Mouse (Mus musculus) stomach, postnatal 0 days (tissue): ENCODE results near the gene Foxp2. TPM values are rescaled to one million over a fixed set of nuclear protein-coding genes. Genes with fewer than 3 reads are reported as not detected.
A peak's percentile ranks its signal among the peaks of the same experiment; 100 is the strongest.

Experiments
- ATAC-seq: fragments of 200-750 bp; cut with Nextera tagmentation; 2 replicates; pipeline ENCODE4 v1.8.0; 2017; ENCODE audit not compliant: low FRiP score, low TSS enrichment
- DNase-seq: peaks from one replicate; pipeline ENCODE4 v3.0.0-alpha.2; 2016; ENCODE audit warnings: low spot score
- H3K27ac ChIP-seq: fragments of 300-500 bp; sonication (generic); replicated peaks from 2 replicates; pipeline ENCODE4 v1.5.1; 2014; ENCODE audit warnings: mild to moderate bottlenecking, control low read depth
- H3K27me3 ChIP-seq: fragments of 300-500 bp; sonication (generic); 2 replicates; pipeline ENCODE4 v1.6.1; 2014; ENCODE audit warnings: low read length; ENCODE audit not compliant: control insufficient read depth, insufficient read depth
- H3K36me3 ChIP-seq: fragments of 300-500 bp; sonication (generic); 2 replicates; pipeline ENCODE4 v1.6.1; 2014; ENCODE audit warnings: low read length, mixed read lengths; ENCODE audit not compliant: control insufficient read depth, insufficient read depth
- H3K4me1 ChIP-seq: fragments of 300-500 bp; sonication (generic); replicated peaks from 2 replicates; pipeline ENCODE4 v1.6.1; 2014; ENCODE audit warnings: antibody characterized with exemption; ENCODE audit not compliant: control insufficient read depth, insufficient read depth
- H3K4me2 ChIP-seq: fragments of 300-500 bp; sonication (generic); replicated peaks from 2 replicates; pipeline ENCODE4 v1.6.1; 2014; ENCODE audit warnings: low read depth, mild to moderate bottlenecking, control low read depth, moderate library complexity
- H3K4me3 ChIP-seq: fragments of 300-500 bp; sonication (generic); 2 replicates; pipeline ENCODE4 v1.5.1; 2014; ENCODE audit warnings: low read depth, low read length, control low read depth
- H3K9ac ChIP-seq: fragments of 300-500 bp; sonication (generic); 2 replicates; pipeline ENCODE4 v1.6.1; 2014; ENCODE audit warnings: mild to moderate bottlenecking, low read length, control low read depth, mixed read lengths
- H3K9me3 ChIP-seq: fragments of 300-500 bp; sonication (generic); 2 replicates; pipeline ENCODE4 v1.6.1; 2016; ENCODE audit warnings: low read length; ENCODE audit not compliant: control insufficient read depth
- CTCF ChIP-seq: IDR thresholded peaks from 2 replicates; pipeline ENCODE4 v1.5.1; 2016; ENCODE audit warnings: antibody characterized with exemption, low read depth, mild to moderate bottlenecking, moderate library complexity
- EP300 ChIP-seq: optimal IDR thresholded peaks from 2 replicates; pipeline ENCODE3; 2016; ENCODE audit warnings: antibody characterized with exemption
- WGBS: fragments of 180-500 bp; shearing (Covaris S2); extraction: QIAGEN DNeasy Blood & Tissue Kit; methylation state at CpG from one replicate; pipeline ENCODE4 v1.1.7; 2014; 5-methylcytosine and 5-hydroxymethylcytosine counted together
- polyA plus RNA-seq: library from polyadenylated mRNA; unstranded; fragments of >200 nt; fragmentation: Nextera tagmentation; extraction: Ambion mirVana; gene quantifications from 2 replicates; pipeline ENCODE4 v1.2.1, GENCODE M21; 2015

The Foxp2 gene
- polyA plus RNA-seq = 11.0 and 13.1 TPM in 2 replicates

GRCm38 (mm10) chr6:14901183-14901970 lies at the start of gene Foxp2:
Gene Foxp2 (plus strand): TSS chr6:14901349.
- TF ChIP-seq CTCF (0 out of 2 replicates have a peak, but pooled peaks have one; percentile 1), EP300 (no peak)
- H3K4me3 ChIP-seq = peak within 1 kb of the TSS; percentile 77
- H3K9ac ChIP-seq = peak within 1 kb of the TSS; percentile 86
- DNase-seq (peak; percentile 87), ATAC-seq (peak; percentile 82)
- H3K4me2 ChIP-seq = peak within 1 kb of the TSS; percentile 88
- H3K4me1 ChIP-seq = peaks cover 7% of the 10 kb centered on the region; the same call in 1 of the 2 replicates
- under 1% methylated on average over 55 of the region's 80 CpGs for WGBS
- H3K27me3 ChIP-seq = no peaks in the 10 kb centered on the region
- peak within 1 kb of the TSS; percentile 92 for H3K27ac ChIP-seq
- H3K36me3 ChIP-seq = no peaks in the 10 kb centered on the region
- no peaks in the 10 kb centered on the region for H3K9me3 ChIP-seq

- Histone ChIP-seq H3K4me2 (no peak overlapping the region), H3K36me3 (no peaks in the 10 kb centered on the region), H3K9ac (no peak overlapping the region), H3K4me1 (no peaks in the 10 kb centered on the region), H3K4me3 (no peak overlapping the region), H3K27ac (no peak overlapping the region), H3K27me3 (no peaks in the 10 kb centered on the region), H3K9me3 (no peaks in the 10 kb centered on the region)
- no peak for ATAC-seq
- no peak for DNase-seq
- no peak for TF ChIP-seq CTCF
- no peak for TF ChIP-seq EP300
Measured at GRCm38 (mm10) chr6:14885199-14885598, 15.9 kb upstream of the Foxp2 start.

- no peak for ATAC-seq
- TF ChIP-seq EP300 (no peak), CTCF (peak; percentile 76)
Measured at GRCm38 (mm10) chr6:14897028-14897427, 4.1 kb upstream of the Foxp2 start.

GRCm38 (mm10) chr6:14898096-14898855 lies 2.9 kb upstream of the Foxp2 start:
- DNase-seq (peak; percentile 37), ATAC-seq (no peak)
- Histone ChIP-seq H3K9ac (peak overlapping the region; percentile 45), H3K27ac (no peak overlapping the region; the same call in 1 of the 2 replicates), H3K9me3 (no peaks in the 10 kb centered on the region), H3K4me3 (peak overlapping the region; percentile 20), H3K36me3 (no peaks in the 10 kb centered on the region), H3K4me2 (peak overlapping the region; percentile 88), H3K4me1 (peaks cover 3% of the 10 kb centered on the region; the same call in 1 of the 2 replicates), H3K27me3 (no peaks in the 10 kb centered on the region)
- no peak for TF ChIP-seq CTCF
- TF ChIP-seq EP300 = no peak
- 14% methylated on average over 31 of the region's 31 CpGs for WGBS

More at GRCm38 (mm10) chr6:14897028-14897427, 4.1 kb upstream of the Foxp2 start:
- Histone ChIP-seq H3K9me3 (no peaks in the 10 kb centered on the region), H3K27me3 (no peaks in the 10 kb centered on the region), H3K4me3 (no peak overlapping the region), H3K4me1 (peaks cover 2% of the 10 kb centered on the region; the same call in 1 of the 2 replicates), H3K27ac (no peak overlapping the region), H3K9ac (no peak overlapping the region), H3K36me3 (no peaks in the 10 kb centered on the region), H3K4me2 (no peak overlapping the region)
- 3% methylated on average over 2 of the region's 2 CpGs for WGBS
- DNase-seq = no peak

GRCm38 (mm10) chr6:14899021-14899610 lies 2.0 kb upstream of the Foxp2 start:
- Histone ChIP-seq H3K36me3 (no peaks in the 10 kb centered on the region), H3K4me2 (peak overlapping the region; percentile 88), H3K4me3 (peak overlapping the region; percentile 77), H3K9ac (no peak overlapping the region; the same call in 1 of the 2 replicates), H3K27ac (0 out of 2 replicates have a peak overlapping the region, but pooled peaks have one; percentile 49), H3K9me3 (no peaks in the 10 kb centered on the region), H3K4me1 (peaks cover 7% of the 10 kb centered on the region; the same call in 1 of the 2 replicates), H3K27me3 (no peaks in the 10 kb centered on the region)
- no peak for ATAC-seq
- DNase-seq = peak; percentile 36
- TF ChIP-seq EP300 = no peak
- no peak for TF ChIP-seq CTCF
- WGBS = 17% methylated on average over 19 of the region's 19 CpGs
